Mouse (Mus musculus) lung, adult 2 months (tissue): Measurements from ENCODE around the gene Crybb3.

Experiments used
- CTCF ChIP-seq: fragments of 200-500 bp; IDR thresholded peaks from 2 replicates; pipeline ENCODE4 v1.5.1; 2011; ENCODE audit warnings: mild to moderate bottlenecking, low read length, control low read depth; ENCODE audit not compliant: insufficient read depth
- POLR2A ChIP-seq: fragments of 200-500 bp; IDR thresholded peaks from 2 replicates; pipeline ENCODE4 v1.6.1; 2011; ENCODE audit warnings: low read depth, mild to moderate bottlenecking, control low read depth, low read length, borderline replicate concordance; ENCODE audit errors: extremely low read depth

DNA sequence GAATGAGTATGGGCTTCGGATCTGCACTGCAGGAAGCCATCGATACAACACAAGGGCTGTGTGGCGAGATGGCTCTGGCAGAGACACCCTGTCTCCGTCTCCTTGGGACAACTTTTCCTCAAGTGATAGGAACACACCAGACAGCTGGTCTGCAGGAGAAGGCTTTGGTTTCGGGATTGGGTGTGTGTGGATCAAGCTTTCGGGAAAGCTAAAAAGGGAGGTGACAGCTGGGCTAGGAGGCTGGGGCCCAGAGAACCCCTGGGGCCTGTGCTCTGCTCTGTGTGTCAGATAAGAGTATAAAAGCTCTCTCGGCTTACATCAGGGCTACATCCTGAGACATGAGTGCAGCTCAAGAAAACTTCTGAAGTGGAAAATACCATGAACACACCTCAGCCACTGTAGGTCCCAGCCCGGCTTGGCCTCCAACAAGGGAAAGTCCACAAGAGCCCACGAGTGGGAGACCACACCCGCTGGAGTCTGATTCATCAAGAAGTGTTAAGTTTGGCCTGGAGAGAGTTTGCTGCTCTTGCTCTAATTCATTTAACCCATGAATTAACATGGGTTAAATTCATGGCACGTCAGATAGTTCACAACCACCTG lies 26.9 kb upstream of the Crybb3 start:
- no peak for TF ChIP-seq CTCF
- TF ChIP-seq POLR2A: no peak
